Mouse (Mus musculus) brain, embryonic 14.5 days (tissue): ENCODE data around the gene P3h1.

Source experiments
- CTCF ChIP-seq: fragments of 200-500 bp; IDR thresholded peaks from 2 replicates; pipeline ENCODE4 v1.5.1; 2012; ENCODE audit warnings: inconsistent platforms, mild to moderate bottlenecking, moderate library complexity, borderline replicate concordance; ENCODE audit not compliant: insufficient read depth, insufficient read length; ENCODE audit errors: extremely low read depth
- POLR2A ChIP-seq: fragments of 200-500 bp; IDR thresholded peaks from 2 replicates; pipeline ENCODE4 v1.6.1; 2012; ENCODE audit warnings: mild to moderate bottlenecking, inconsistent platforms, borderline replicate concordance; ENCODE audit not compliant: poor library complexity, insufficient read depth, insufficient read length, severe bottlenecking; ENCODE audit errors: extremely low read depth

GRCm38 (mm10) chr4:119259344-119260254 lies 26.9 kb downstream of the P3h1 start:
- no peak for TF ChIP-seq POLR2A
- no peak for TF ChIP-seq CTCF
